Mouse (Mus musculus): ENCODE measurements around the gene Mapk12. TPM values are rescaled to one million over a fixed set of nuclear protein-coding genes. Genes with fewer than 3 reads are reported as not detected.

The Mapk12 gene
- total and polyA plus RNA-seq, 3 experiments: 0.18 TPM; not detected in 2

GRCm38 (mm10) chr15:89161397-89161796 lies 20.9 kb upstream of the Mapk12 start:
- H3K9me3 ChIP-seq (replicated peaks; ENCODE audit: insufficient read depth, low read length): no peaks in the 10 kb centered on the region
- H3K27me3 ChIP-seq (ENCODE audit: control insufficient read depth in 1 of 2, insufficient read depth in 2 of 2, low read length in 2 of 2): no peaks in the 10 kb centered on the region
- H3K4me1 ChIP-seq (ENCODE audit: control insufficient read depth in 1 of 2, insufficient read depth in 2 of 2, low read length in 2 of 2): no peaks in the 10 kb centered on the region
- no peak overlapping the region for H3K4me3 ChIP-seq (ENCODE audit: control insufficient read depth in 1 of 2, insufficient read depth in 1 of 2, low read depth in 2 of 2, low read length in 2 of 2)
- TF ChIP-seq BHLHE40 (IDR thresholded peaks at IDR 0.05; ENCODE audit: borderline replicate concordance, low read depth, low read length) (no peak), GATA1 (IDR thresholded peaks at IDR 0.05; ENCODE audit: low read depth, low read length) (no peak), POLR2AphosphoS2 (IDR thresholded peaks at IDR 0.05; ENCODE audit: low read length) (no peak), POLR2AphosphoS5 (IDR thresholded peaks at IDR 0.05; ENCODE audit: borderline replicate concordance, low read depth, low read length) (no peak), ZC3H11A (IDR thresholded peaks at IDR 0.05; ENCODE audit: low read depth, low read length) (no peak), MXI1 (IDR thresholded peaks at IDR 0.05; ENCODE audit: low read depth, low read length) (no peak)
- no peak for DNase-seq (ENCODE audit: low read depth, low spot score)
- H3K79me2 ChIP-seq (ENCODE audit: control insufficient read depth, insufficient read depth, low read length, poor library complexity): no peaks in the 10 kb centered on the region
- no peak overlapping the region for H3K9ac ChIP-seq (ENCODE audit: control insufficient read depth, low read depth, low read length, poor library complexity, severe bottlenecking)
- no peaks in the 10 kb centered on the region for H3K36me3 ChIP-seq (ENCODE audit: control insufficient read depth in 1 of 2, insufficient read depth in 2 of 2, low read length in 2 of 2)
- no peak overlapping the region for H3K27ac ChIP-seq (ENCODE audit: control insufficient read depth, low read depth, low read length)

DNA sequence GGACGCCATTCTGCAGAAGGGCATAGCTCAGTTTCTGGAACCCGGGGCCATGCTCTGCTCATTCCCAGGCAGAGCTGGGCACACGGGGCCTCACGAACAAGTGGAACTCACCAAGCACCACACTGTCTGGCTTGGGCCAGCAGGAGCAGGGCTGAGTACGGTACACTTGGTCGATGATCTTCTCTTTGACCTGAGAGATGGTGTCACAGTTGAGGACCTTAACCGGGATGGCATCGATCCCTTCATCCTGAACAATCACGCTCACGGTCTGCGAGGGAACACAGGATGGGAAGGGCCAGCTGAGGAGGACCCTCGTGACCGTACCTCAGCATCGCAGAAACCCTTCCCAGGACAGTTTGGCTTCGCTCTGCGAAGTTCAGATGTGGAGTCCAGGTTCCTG lies 18.0 kb upstream of the Mapk12 start:
- no peak for TF ChIP-seq MXI1 (IDR thresholded peaks at IDR 0.05; ENCODE audit: low read depth, low read length)
- Histone ChIP-seq H3K9ac (ENCODE audit: control insufficient read depth, low read depth, low read length, poor library complexity, severe bottlenecking) (no peak overlapping the region), H3K79me2 (ENCODE audit: control insufficient read depth, insufficient read depth, low read length, poor library complexity) (no peaks in the 10 kb centered on the region), H3K27me3 (ENCODE audit: control insufficient read depth in 1 of 2, insufficient read depth in 2 of 2, low read length in 2 of 2) (no peaks in the 10 kb centered on the region; a peak in 1 of 4 replicates), H3K36me3 (ENCODE audit: control insufficient read depth in 1 of 2, insufficient read depth in 2 of 2, low read length in 2 of 2) (no peaks in the 10 kb centered on the region), H3K4me1 (ENCODE audit: control insufficient read depth in 1 of 2, insufficient read depth in 2 of 2, low read length in 2 of 2) (no peaks in the 10 kb centered on the region), H3K4me3 (ENCODE audit: control insufficient read depth in 1 of 2, insufficient read depth in 1 of 2, low read depth in 2 of 2, low read length in 2 of 2) (no peak overlapping the region), H3K9me3 (replicated peaks; ENCODE audit: insufficient read depth, low read length) (no peaks in the 10 kb centered on the region), H3K27ac (ENCODE audit: control insufficient read depth, low read depth, low read length) (no peak overlapping the region)
- no peak for DNase-seq (ENCODE audit: low read depth, low spot score)

DNA sequence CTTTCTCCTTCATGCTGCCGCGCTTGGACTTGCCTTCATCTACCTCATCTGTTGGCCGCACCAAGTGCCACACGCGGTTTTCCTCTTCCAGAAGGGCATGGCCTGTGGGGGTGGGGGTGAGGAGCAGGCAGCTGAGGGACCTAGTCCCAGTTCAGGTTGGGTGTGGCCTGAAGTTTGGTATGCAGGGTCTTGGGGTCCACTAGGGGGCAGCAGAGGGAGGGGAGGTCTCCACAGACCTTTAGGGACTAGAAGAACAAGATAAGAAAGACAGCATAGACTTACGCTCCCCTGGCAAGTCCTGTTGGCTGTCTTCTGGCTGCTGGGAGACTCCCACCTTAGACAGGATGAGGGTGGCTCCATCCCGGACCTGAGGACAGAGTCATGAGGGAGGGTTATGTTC lies 17.5 kb upstream of the Mapk12 start:
- H3K27me3 ChIP-seq (ENCODE audit: control insufficient read depth in 1 of 2, insufficient read depth in 2 of 2, low read length in 2 of 2): no peaks in the 10 kb centered on the region; a peak in 1 of 4 replicates
- H3K9ac ChIP-seq (ENCODE audit: control insufficient read depth, low read depth, low read length, poor library complexity, severe bottlenecking): no peak overlapping the region
- H3K9me3 ChIP-seq (replicated peaks; ENCODE audit: insufficient read depth, low read length): no peaks in the 10 kb centered on the region
- DNase-seq (ENCODE audit: low read depth, low spot score): peak; percentile 89
- H3K27ac ChIP-seq (ENCODE audit: control insufficient read depth, low read depth, low read length): no peak overlapping the region
- H3K4me3 ChIP-seq (ENCODE audit: control insufficient read depth in 1 of 2, insufficient read depth in 1 of 2, low read depth in 2 of 2, low read length in 2 of 2): no peak overlapping the region
- TF ChIP-seq NELFE (IDR thresholded peaks at IDR 0.05; ENCODE audit: low read depth, low read length) (no peak), SIN3A (IDR thresholded peaks at IDR 0.05; ENCODE audit: low read length) (0 out of 2 replicates have a peak, but pooled peaks have one; percentile 23), SMC3 (IDR thresholded peaks at IDR 0.05; ENCODE audit: low read depth, low read length) (peak; percentile 80), ZC3H11A (IDR thresholded peaks at IDR 0.05; ENCODE audit: low read depth, low read length) (peak; percentile 65), CTCF (IDR thresholded peaks at IDR 0.05 in 2 of 3, conservative IDR thresholded peaks at IDR 0.05 in 1 of 3; ENCODE audit: control insufficient read depth in 1 of 3, insufficient read depth in 1 of 3, low read depth in 2 of 3, low read length in 3 of 3, poor library complexity in 1 of 3, severe bottlenecking in 1 of 3) (peak; percentile 82 to 89 (median 85)), RAD21 (IDR thresholded peaks at IDR 0.05; ENCODE audit: low read depth, low read length) (peak; percentile 65), GATA1 (IDR thresholded peaks at IDR 0.05; ENCODE audit: low read depth, low read length) (peak; percentile 53; the same call in 1 of the 2 replicates), POLR2AphosphoS5 (IDR thresholded peaks at IDR 0.05; ENCODE audit: borderline replicate concordance, low read depth, low read length) (no peak)
- no peaks in the 10 kb centered on the region for H3K79me2 ChIP-seq (ENCODE audit: control insufficient read depth, insufficient read depth, low read length, poor library complexity)
- H3K36me3 ChIP-seq (ENCODE audit: control insufficient read depth in 1 of 2, insufficient read depth in 2 of 2, low read length in 2 of 2): no peaks in the 10 kb centered on the region
- H3K4me1 ChIP-seq (ENCODE audit: control insufficient read depth in 1 of 2, insufficient read depth in 2 of 2, low read length in 2 of 2): no peaks in the 10 kb centered on the region

All from MEL (cell line).